Mouse (Mus musculus) testis, adult 2 months (tissue): ENCODE data around the gene Syce3.
A peak's percentile ranks its signal among the peaks of the same experiment; 100 is the strongest.

ENCODE experiments used
- CTCF ChIP-seq: fragments of 200-500 bp; IDR thresholded peaks from 2 replicates; pipeline ENCODE4 v1.5.1; 2012; ENCODE audit warnings: low read depth, mild to moderate bottlenecking, inconsistent platforms, low read length, moderate library complexity; ENCODE audit not compliant: control insufficient read depth, insufficient read depth, insufficient replicate concordance
- POLR2A ChIP-seq: fragments of 200-500 bp; IDR thresholded peaks from 2 replicates; pipeline ENCODE4 v1.6.1; 2012; ENCODE audit warnings: low read depth, mild to moderate bottlenecking, inconsistent platforms, low read length, moderate library complexity; ENCODE audit not compliant: control insufficient read depth

DNA sequence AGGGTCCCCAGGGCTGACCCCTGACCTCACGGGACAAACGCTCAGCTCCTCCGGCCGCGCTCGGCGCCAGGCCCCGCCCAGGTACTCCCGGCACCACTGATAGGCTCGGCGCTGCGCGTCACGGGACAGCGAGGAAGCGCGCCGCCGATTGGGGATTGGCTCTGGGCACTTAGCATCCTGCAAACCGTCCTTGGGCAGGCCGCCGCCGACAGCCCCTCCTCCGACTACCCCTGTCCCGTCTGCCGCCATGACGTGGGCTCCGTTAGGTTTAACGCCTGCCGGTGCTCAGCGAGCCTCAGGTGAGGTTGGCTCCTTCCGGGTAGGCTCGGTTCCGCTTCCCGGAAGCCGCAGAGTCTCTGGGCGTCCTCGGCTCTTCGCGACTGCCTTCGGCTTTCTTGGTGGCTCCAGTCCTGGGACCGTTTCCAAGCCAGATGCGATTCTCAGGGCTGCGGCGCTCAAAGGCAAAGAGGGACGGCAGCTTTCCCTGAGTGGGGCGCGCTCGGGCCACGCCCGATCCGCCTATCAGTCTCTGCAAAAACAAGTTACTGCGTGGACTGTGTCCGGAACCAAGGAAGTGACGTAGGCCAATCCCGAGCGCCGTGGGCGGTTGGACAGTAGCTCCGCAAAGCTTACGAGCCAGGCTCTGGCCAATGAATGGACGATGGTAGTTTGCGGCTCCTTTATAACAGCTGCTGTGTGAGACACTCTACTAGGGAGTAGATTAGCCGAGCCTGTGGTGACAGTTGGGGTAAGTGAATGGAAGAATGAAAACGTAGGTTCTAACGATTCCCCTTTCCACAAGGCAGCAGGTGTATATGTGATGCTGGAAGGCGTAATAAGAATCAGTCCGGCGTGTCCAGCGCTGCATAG lies 19.3 kb upstream of the Syce3 start, which contains the start of the genes C730034F03Rik, Gm44502 and Chkb:
- no peak for TF ChIP-seq CTCF
- peak; percentile 75 for TF ChIP-seq POLR2A
